9 mouse cellular contexts compared by ENCODE assay signal in the genomic region with DNA sequence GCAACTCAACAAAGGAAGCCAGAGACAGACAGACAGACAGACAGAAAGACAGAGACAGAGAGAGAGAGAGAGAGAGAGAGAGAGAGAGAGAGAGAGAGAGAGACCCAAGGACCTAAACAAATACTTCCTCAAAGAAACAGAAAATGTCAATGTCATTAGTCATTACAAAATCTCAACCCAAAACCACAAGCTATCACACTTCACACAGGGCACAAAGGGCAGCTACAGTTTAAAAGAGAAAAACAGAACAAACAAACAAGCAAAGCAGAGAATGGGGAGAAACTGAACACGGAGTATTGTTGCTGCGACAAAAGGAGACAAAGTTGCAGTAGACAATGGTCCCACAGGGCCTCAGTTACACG. TPM values are rescaled to one million over a fixed set of nuclear protein-coding genes. Genes with fewer than 3 reads are reported as not detected.
DNase-seq lines count a peak whose midpoint lies in the region; ATAC-seq and TF ChIP-seq lines count a peak whose summit lies in the region.
"Had no signal": no experiment of that assay in that cellular context is flagged by ENCODE, and none has a peak within 500 bp of the region (broad histone marks: within the 10 kb centered on the region; RNA-seq: fewer than 3 reads in every experiment).

No protein-coding gene starts in this region.

- H3K36me3 ChIP-seq in lung, postnatal 0 days (ENCODE audit: insufficient read depth, low read length), result no peaks in the 10 kb centered on the region
- no peaks in the 10 kb centered on the region for H3K36me3 ChIP-seq in forebrain, embryonic 11.5 days (ENCODE audit: control insufficient read depth, insufficient read depth, low read length)
- no peaks in the 10 kb centered on the region for H3K36me3 ChIP-seq in liver, embryonic 16.5 days (ENCODE audit: control insufficient read depth, insufficient read depth)
- no peaks in the 10 kb centered on the region for H3K36me3 ChIP-seq in splenic B cell, adult 2 months (ENCODE audit: control insufficient read depth, insufficient read depth, low read length, poor library complexity, severe bottlenecking)

- ATAC-seq in lung, postnatal 0 days, result peak; percentile 6; the same call in 1 of the 2 replicates
- ATAC-seq in forebrain, embryonic 11.5 days (replicated peaks; ENCODE audit: low FRiP score), result no peak
- ATAC-seq in liver, embryonic 16.5 days (ENCODE audit: low read depth), result no peak
- ATAC-seq in frontal cortex, adult (ENCODE audit: low TSS enrichment), result no peak

- H3K4me2 ChIP-seq in lung, postnatal 0 days (replicated peaks; ENCODE audit: low read depth, low read length), result no peak overlapping the region
- no peak overlapping the region for H3K4me2 ChIP-seq in forebrain, embryonic 11.5 days (ENCODE audit: low read depth, low read length, severe bottlenecking)
- H3K4me2 ChIP-seq in liver, embryonic 16.5 days (ENCODE audit: low read depth, low read length), result no peak overlapping the region

- H3K9me3 ChIP-seq in lung, postnatal 0 days (ENCODE audit: low read length), result no peaks in the 10 kb centered on the region
- H3K9me3 ChIP-seq in forebrain, embryonic 11.5 days (ENCODE audit: control insufficient read depth, low read length), result no peaks in the 10 kb centered on the region
- no peaks in the 10 kb centered on the region for H3K9me3 ChIP-seq in liver, embryonic 16.5 days (replicated peaks; ENCODE audit: control insufficient read depth, low read length)

- no peak for TF ChIP-seq EP300 in lung, postnatal 0 days (IDR thresholded peaks at IDR 0.05)

- no peak overlapping the region for H3K9ac ChIP-seq in lung, postnatal 0 days (replicated peaks; ENCODE audit: low read depth)
- no peak overlapping the region for H3K9ac ChIP-seq in forebrain, embryonic 11.5 days (ENCODE audit: low read length)
- no peak overlapping the region for H3K9ac ChIP-seq in liver, embryonic 16.5 days (ENCODE audit: low read depth, low read length)

- no peak overlapping the region for H3K4me3 ChIP-seq in lung, postnatal 0 days (ENCODE audit: low read depth, low read length)
- H3K4me3 ChIP-seq in forebrain, embryonic 11.5 days (ENCODE audit: low read depth, low read length), result no peak overlapping the region
- no peak overlapping the region for H3K4me3 ChIP-seq in liver, embryonic 16.5 days (ENCODE audit: low read depth, low read length)

- DNase-seq in lung, postnatal 0 days (ENCODE audit: low spot score), result peak; percentile 72
- no peak for DNase-seq in lung, postnatal 4 days
- DNase-seq in forebrain, embryonic 11.5 days (ENCODE audit: low spot score), result no peak
- DNase-seq in splenic B cell, adult 2 months (ENCODE audit: low read depth, low spot score), result peak; percentile 25
- no peak for DNase-seq in embryo, embryonic 9.5 days (ENCODE audit: extremely low spot score)
- DNase-seq in cerebellum, adult 9-11 months, result no peak
- DNase-seq: gastrocnemius, postnatal 14 days had no signal

- WGBS in lung, postnatal 0 days, result 34% methylated on average over 3 of the region's 3 CpGs
- WGBS in forebrain, embryonic 11.5 days, result 28% methylated on average over 3 of the region's 3 CpGs
- 2% methylated on average over 3 of the region's 3 CpGs for WGBS in liver, embryonic 16.5 days (ENCODE audit: insufficient replicate concordance)

- H3K4me1 ChIP-seq in lung, postnatal 0 days (ENCODE audit: insufficient read depth, low read depth, low read length), result peaks cover 27% of the 10 kb centered on the region; the same call in 1 of the 2 replicates
- peaks cover 9% of the 10 kb centered on the region for H3K4me1 ChIP-seq in forebrain, embryonic 11.5 days (replicated peaks; ENCODE audit: control insufficient read depth, insufficient read depth, low read length)
- peaks cover 7% of the 10 kb centered on the region for H3K4me1 ChIP-seq in liver, embryonic 16.5 days (ENCODE audit: control insufficient read depth, low read depth, low read length)

- H3K27me3 ChIP-seq in lung, postnatal 0 days (replicated peaks; ENCODE audit: insufficient read depth, low read length), result no peaks in the 10 kb centered on the region
- H3K27me3 ChIP-seq in forebrain, embryonic 11.5 days (ENCODE audit: control insufficient read depth, insufficient read depth, low read length), result no peaks in the 10 kb centered on the region
- no peaks in the 10 kb centered on the region for H3K27me3 ChIP-seq in liver, embryonic 16.5 days (ENCODE audit: control insufficient read depth, insufficient read depth, low read depth, low read length)
- H3K27me3 ChIP-seq in splenic B cell, adult 2 months (ENCODE audit: control insufficient read depth, insufficient read depth, low read length, poor library complexity, severe bottlenecking), result no peaks in the 10 kb centered on the region

- H3K27ac ChIP-seq in lung, postnatal 0 days (ENCODE audit: low read length), result peak overlapping the region; percentile 90
- peak overlapping the region; percentile 78; the same call in 1 of the 2 replicates for H3K27ac ChIP-seq in forebrain, embryonic 11.5 days (ENCODE audit: low read depth, low read length)
- peak overlapping the region; percentile 61 for H3K27ac ChIP-seq in liver, embryonic 16.5 days (ENCODE audit: low read length)

- no peak for TF ChIP-seq CTCF in lung, postnatal 0 days (IDR thresholded peaks at IDR 0.05)

RNA-seq across cellular contexts. Expression of gene Rasa3, which starts 28.3 kb away (rescaled TPM):
- polyA plus RNA-seq in lung, postnatal 0 days (2015; fragmentation: Nextera tagmentation; extraction: Ambion mirVana), result 28.5 and 28.6 TPM in 2 replicates
- polyA plus RNA-seq in forebrain, embryonic 11.5 days (2014; fragmentation: Nextera tagmentation; extraction: Ambion mirVana), result 28.0 and 28.6 TPM in 2 replicates
- 16.6 and 19.2 TPM in 2 replicates for polyA plus RNA-seq in liver, embryonic 16.5 days (2015; fragmentation: Nextera tagmentation; extraction: Ambion mirVana)

RNA-seq across cellular contexts. Expression of gene Cfap97d2, which starts 56.6 kb away (rescaled TPM):
- 0.81 and 1.1 TPM in 2 replicates for polyA plus RNA-seq in lung, postnatal 0 days (2015; fragmentation: Nextera tagmentation; extraction: Ambion mirVana)
- 0.96 and 1.3 TPM in 2 replicates for polyA plus RNA-seq in forebrain, embryonic 11.5 days (2014; fragmentation: Nextera tagmentation; extraction: Ambion mirVana)
- polyA plus RNA-seq in liver, embryonic 16.5 days (2015; fragmentation: Nextera tagmentation; extraction: Ambion mirVana), result not detected in 2 replicates

Comparison
In these comparisons a context has a peak if more than half of its experiments do, and no peak if none do; other contexts are left out.
1. DNase-seq: peak in lung, postnatal 0 days (single experiment) and splenic B cell, adult 2 months (single experiment); none in lung, postnatal 4 days (0 of 2), forebrain, embryonic 11.5 days (single experiment), embryo, embryonic 9.5 days (single experiment) and cerebellum, adult 9-11 months (single experiment).
2. Peak in every context shown above with its lines, with median percentiles within 50 percentile points of each other: H3K27ac ChIP-seq.